Mouse (Mus musculus) small intestine, adult 2 months (tissue): ENCODE measurements around the gene Clec11a. TPM values are rescaled to one million over a fixed set of nuclear protein-coding genes. Genes with fewer than 3 reads are reported as not detected.

Experiments used
- H3K27ac ChIP-seq: fragments of 200-500 bp; 2 replicates; pipeline ENCODE4 v1.5.1; 2012; ENCODE audit warnings: low read depth, low read length, control low read depth, inconsistent platforms; ENCODE audit not compliant: insufficient read depth
- H3K27me3 ChIP-seq: fragments of 200-500 bp; 2 replicates; pipeline ENCODE4 v1.6.1; 2012; ENCODE audit warnings: mild to moderate bottlenecking, moderate library complexity, low read length, inconsistent platforms; ENCODE audit not compliant: control insufficient read depth, insufficient read depth
- H3K36me3 ChIP-seq: fragments of 200-500 bp; 2 replicates; pipeline ENCODE4 v1.6.1; 2012; ENCODE audit warnings: mild to moderate bottlenecking, low read length, control low read depth, inconsistent platforms; ENCODE audit not compliant: control insufficient read depth, insufficient read depth
- H3K4me1 ChIP-seq: fragments of 200-500 bp; 2 replicates; pipeline ENCODE4 v1.6.1; 2012; ENCODE audit warnings: low read length, inconsistent platforms, mixed read lengths; ENCODE audit not compliant: control insufficient read depth, insufficient read depth, insufficient read length
- H3K4me3 ChIP-seq: fragments of 200-500 bp; 2 replicates; pipeline ENCODE4 v1.5.1; 2012; ENCODE audit warnings: low read depth, mild to moderate bottlenecking, control low read depth, inconsistent platforms, low read length, moderate library complexity
- CTCF ChIP-seq: fragments of 200-500 bp; IDR thresholded peaks from 2 replicates; pipeline ENCODE4 v1.5.1; 2012; ENCODE audit warnings: low read depth, mild to moderate bottlenecking, control low read depth, inconsistent platforms, low read length, moderate library complexity, mixed read lengths; ENCODE audit not compliant: insufficient replicate concordance, insufficient read length; ENCODE audit errors: extremely low read depth
- POLR2A ChIP-seq: fragments of 200-500 bp; IDR thresholded peaks from 2 replicates; pipeline ENCODE4 v1.6.1; 2012; ENCODE audit warnings: low read depth, mild to moderate bottlenecking, control low read depth, inconsistent platforms, low read length, moderate library complexity
- WGBS: fragments of 180-500 bp; shearing (Covaris S2); methylation state at CpG from one replicate; pipeline ENCODE4 v1.1.7; 2018; 5-methylcytosine and 5-hydroxymethylcytosine counted together
- polyA plus RNA-seq: library from polyadenylated mRNA; depleted of rRNA; stranded (reverse); fragments of >200 nt; gene quantifications from 2 replicates; pipeline ENCODE4 v1.2.3, GENCODE M21; 2012

Clec11a gene
- polyA plus RNA-seq, 1 experiment, result 0.82 TPM

GRCm38 (mm10) chr7:44317913-44318312 lies 11.2 kb upstream of the Clec11a start:
- no peaks in the 10 kb centered on the region for H3K36me3 ChIP-seq
- H3K4me3 ChIP-seq, result no peak overlapping the region
- WGBS, result 24% methylated on average over 4 of the region's 4 CpGs
- no peaks in the 10 kb centered on the region; the same call in 1 of the 2 replicates for H3K27me3 ChIP-seq
- H3K27ac ChIP-seq, result no peak overlapping the region
- TF ChIP-seq POLR2A (no peak), CTCF (peak; percentile 54; the same call in 1 of the 2 replicates)
- H3K4me1 ChIP-seq, result no peaks in the 10 kb centered on the region

GRCm38 (mm10) chr7:44312484-44312883 lies 5.8 kb upstream of the Clec11a start:
- peaks cover 28% of the 10 kb centered on the region for H3K27me3 ChIP-seq
- H3K36me3 ChIP-seq, result no peaks in the 10 kb centered on the region
- 63% methylated on average over 16 of the region's 16 CpGs for WGBS
- TF ChIP-seq CTCF (no peak), POLR2A (no peak)
- peaks cover 10% of the 10 kb centered on the region for H3K4me1 ChIP-seq
- H3K27ac ChIP-seq, result no peak overlapping the region
- no peak overlapping the region for H3K4me3 ChIP-seq

- 21% methylated on average over 6 of the region's 6 CpGs for WGBS
- Histone ChIP-seq H3K4me3 (no peak overlapping the region), H3K27me3 (peaks cover 28% of the 10 kb centered on the region), H3K27ac (no peak overlapping the region), H3K4me1 (peaks cover 10% of the 10 kb centered on the region), H3K36me3 (no peaks in the 10 kb centered on the region)
- TF ChIP-seq POLR2A (no peak), CTCF (no peak)
Measured at GRCm38 (mm10) chr7:44311713-44312304, 5.1 kb upstream of the Clec11a start.

- no peak for TF ChIP-seq CTCF
- no peak for TF ChIP-seq POLR2A
- 4% methylated on average over 38 of the region's 38 CpGs for WGBS
- Histone ChIP-seq H3K27ac (no peak overlapping the region), H3K4me1 (peaks cover 10% of the 10 kb centered on the region), H3K27me3 (peaks cover 28% of the 10 kb centered on the region), H3K36me3 (no peaks in the 10 kb centered on the region), H3K4me3 (peak overlapping the region; percentile 57)
Measured at GRCm38 (mm10) chr7:44310878-44311712, 4.4 kb upstream of the Clec11a start.

- WGBS, result 2% methylated on average over 40 of the region's 40 CpGs
- Histone ChIP-seq H3K27me3 (peaks cover 28% of the 10 kb centered on the region), H3K4me3 (peak overlapping the region; percentile 57), H3K27ac (no peak overlapping the region), H3K36me3 (no peaks in the 10 kb centered on the region), H3K4me1 (peaks cover 16% of the 10 kb centered on the region)
- TF ChIP-seq CTCF (no peak), POLR2A (no peak)
Measured at GRCm38 (mm10) chr7:44310285-44310877, 3.7 kb upstream of the Clec11a start.

GRCm38 (mm10) chr7:44309475-44310284 lies 3.0 kb upstream of the Clec11a start, which contains the start of gene Shank1:
Gene Shank1 (plus strand): TSS chr7:44310253.
- Histone ChIP-seq H3K27ac (no peak within 1 kb of the TSS), H3K27me3 (peaks cover 28% of the 10 kb centered on the region), H3K4me3 (peak within 1 kb of the TSS; percentile 57), H3K4me1 (peaks cover 16% of the 10 kb centered on the region), H3K36me3 (no peaks in the 10 kb centered on the region)
- TF ChIP-seq CTCF, result no peak
- no peak for TF ChIP-seq POLR2A
- 15% methylated on average over 19 of the region's 22 CpGs for WGBS
